Mouse (Mus musculus): Measurements from ENCODE around the gene Ttll7.

- peak; percentile 87 for TF ChIP-seq CTCF (IDR thresholded peaks at IDR 0.05; ENCODE audit: low read depth)
- TF ChIP-seq EP300 (IDR thresholded peaks at IDR 0.05; ENCODE audit: low read depth), result no peak
These were observed 62.6 kb downstream of the Ttll7 start for GRCm38 (mm10) chr3:146914798-146915197.
